Mouse (Mus musculus): ENCODE measurements at regions not wholly inside any gene's neighbourhood (a gene's known extent, or its start where the extent isn't known, plus 50 kb on each side); places are given as distances from the start of the nearest gene placed in this dataset.

DNA sequence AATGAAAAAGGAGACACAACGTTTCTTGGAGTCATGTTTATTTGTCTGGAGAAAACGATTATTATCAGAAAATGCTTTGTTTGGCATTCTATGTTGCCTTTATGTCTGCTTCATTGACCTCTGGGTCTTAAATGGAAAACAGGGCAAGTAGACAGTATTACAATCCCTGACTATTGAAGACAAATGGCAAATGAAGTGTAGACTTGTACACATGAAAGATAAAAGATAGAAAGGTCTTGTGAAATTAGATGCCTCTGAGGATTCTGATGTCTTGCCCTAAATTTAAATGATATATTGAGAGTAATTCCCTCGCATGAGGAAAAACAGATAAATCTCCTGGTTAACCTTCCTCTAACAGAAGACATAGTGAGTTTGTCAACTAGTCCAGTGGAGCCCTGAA is 1186.7 kb downstream of the Slitrk1 start:
- intact Hi-C loops (cut with DNase I), result no loop called here
- no peak for DNase-seq (ENCODE audit: extremely low spot score in 1 of 2, low spot score in 2 of 2)

DNA sequence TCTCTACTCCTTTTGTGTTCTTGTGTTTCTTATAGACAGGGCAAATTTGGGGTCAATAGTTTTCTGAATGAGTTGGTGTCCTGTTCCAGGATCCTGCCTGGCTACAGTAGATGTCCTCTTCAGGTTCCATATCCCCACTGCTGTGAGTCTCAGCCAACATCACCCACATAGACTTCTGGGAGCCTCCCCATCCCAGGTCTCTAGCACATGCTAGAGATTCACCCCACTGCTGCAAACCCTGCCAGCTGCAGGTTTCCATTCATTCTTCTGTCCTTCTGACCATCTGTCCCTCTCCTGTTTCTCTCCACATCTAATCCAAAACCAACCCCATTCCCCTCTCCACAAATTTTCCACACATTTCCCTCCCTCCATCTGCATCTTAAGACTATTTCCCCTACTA is 1225.6 kb downstream of the Slitrk1 start:
- DNase-seq (ENCODE audit: extremely low spot score in 1 of 2, low spot score in 2 of 2), result no peak
- intact Hi-C loops (cut with DNase I), result no loop called here

- peak in 1 of 2 experiments; percentile 67 for DNase-seq (ENCODE audit: extremely low spot score in 1 of 2, low spot score in 2 of 2)
- intact Hi-C loops (cut with DNase I), result no loop called here
Observed at GRCm38 (mm10) chr14:107687261-107688019, 1226.5 kb downstream of the Slitrk1 start.

DNA sequence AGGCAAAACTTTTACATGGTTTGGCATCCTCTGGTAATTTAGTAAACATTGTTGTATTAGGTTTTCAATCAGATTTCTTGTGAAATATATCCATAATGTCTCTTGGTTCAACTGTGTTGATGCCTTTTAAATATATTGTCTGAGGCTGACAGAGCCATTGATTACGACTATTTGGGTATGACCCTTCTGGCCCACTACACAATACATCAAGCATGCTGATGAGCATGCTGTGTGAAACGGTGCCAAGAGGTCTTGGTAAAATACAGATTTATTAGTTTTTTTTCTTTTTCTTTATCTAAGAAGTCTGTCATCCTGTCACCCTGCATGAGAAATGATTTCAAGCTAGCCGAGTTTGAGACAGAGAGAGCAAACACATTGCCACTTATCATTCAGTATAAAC is 1257.4 kb downstream of the Slitrk1 start:
- DNase-seq (ENCODE audit: extremely low spot score in 1 of 2, low spot score in 2 of 2), result no peak
- intact Hi-C loops (cut with DNase I), result no loop called here

- intact Hi-C loops (cut with DNase I), result no loop called here
- no peak for DNase-seq (ENCODE audit: extremely low spot score in 1 of 2, low spot score in 2 of 2)
Observed at GRCm38 (mm10) chr14:107615466-107615865, 1298.5 kb downstream of the Slitrk1 start.

GRCm38 (mm10) chr14:107614348-107614747 is 1299.6 kb downstream of the Slitrk1 start:
- no peak for DNase-seq (ENCODE audit: extremely low spot score in 1 of 2, low spot score in 2 of 2)
- intact Hi-C loops (cut with DNase I), result no loop called here

- DNase-seq (ENCODE audit: extremely low spot score in 1 of 2, low spot score in 2 of 2), result no peak
- intact Hi-C loops (cut with DNase I), result no loop called here
Observed at GRCm38 (mm10) chr14:107603198-107603597, 1310.8 kb downstream of the Slitrk1 start.

- DNase-seq (ENCODE audit: extremely low spot score in 1 of 2, low spot score in 2 of 2), result no peak
- intact Hi-C loops (cut with DNase I), result no loop called here
Observed at GRCm38 (mm10) chr14:107586715-107587114, 1327.2 kb downstream of the Slitrk1 start.

DNA sequence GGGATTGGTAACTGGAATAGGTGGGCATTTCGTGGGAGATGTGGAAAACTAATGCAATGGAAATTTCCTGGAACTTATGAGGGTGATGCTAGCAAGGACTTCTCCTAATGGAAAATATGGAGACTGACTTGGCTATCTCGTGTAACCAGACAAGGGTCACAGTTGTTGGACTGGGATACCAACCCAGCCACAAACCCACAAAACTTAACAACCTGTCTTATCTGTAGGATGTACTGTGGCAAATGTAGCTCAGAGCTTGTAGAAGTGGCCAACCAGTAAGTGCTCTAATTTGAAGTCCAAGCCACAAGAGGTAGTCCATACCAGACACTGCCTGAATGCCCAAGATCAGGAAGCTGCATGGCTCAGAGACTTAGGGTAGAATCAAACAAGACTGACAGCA is 1329.7 kb downstream of the Slitrk1 start:
- intact Hi-C loops (cut with DNase I), result no loop called here

DNA sequence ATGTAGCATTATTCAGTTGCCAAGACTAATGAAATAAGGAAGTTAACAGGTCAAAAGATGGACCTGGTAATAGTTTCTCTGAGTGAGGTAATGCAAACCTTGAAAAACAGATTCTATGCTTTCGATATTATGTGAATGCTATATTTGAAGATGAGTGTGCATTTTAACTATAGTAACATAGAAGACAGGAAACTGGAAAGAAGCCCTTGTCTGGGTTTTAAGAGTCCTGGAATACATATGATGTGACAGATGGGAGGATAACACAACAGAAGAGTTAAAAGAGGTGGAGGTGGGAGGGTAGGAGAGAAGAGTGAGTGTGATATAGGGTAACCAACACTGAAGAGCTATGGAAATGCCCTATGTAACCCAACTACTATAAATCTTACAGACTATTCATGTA is 1343.3 kb downstream of the Slitrk1 start:
- intact Hi-C loops (cut with DNase I), result no loop called here
- DNase-seq (ENCODE audit: extremely low spot score in 1 of 2, low spot score in 2 of 2), result no peak

More for the DNA sequence above, 1329.7 kb downstream of the Slitrk1 start:
- DNase-seq (ENCODE audit: extremely low spot score in 1 of 2, low spot score in 2 of 2), result no peak

DNA sequence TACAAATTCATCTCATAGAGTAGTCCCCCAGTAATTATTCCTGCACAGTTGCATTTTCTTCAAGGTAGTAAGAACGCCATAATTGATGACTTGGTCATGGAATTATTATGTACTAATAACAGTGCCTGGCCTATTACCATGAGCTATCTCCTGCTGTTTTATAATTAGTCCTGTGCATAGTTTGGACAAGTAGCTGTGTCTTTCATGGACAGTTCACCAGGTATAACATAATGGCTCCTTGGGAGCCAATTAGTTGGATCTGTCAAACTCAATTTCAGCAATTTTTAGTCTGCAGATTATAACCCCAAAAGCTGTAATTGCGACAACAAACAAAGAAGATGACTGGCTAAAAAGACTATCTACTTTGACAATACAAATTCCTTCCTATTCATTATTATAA is 1345.5 kb downstream of the Slitrk1 start:
- intact Hi-C loops (cut with DNase I), result no loop called here
- no peak for DNase-seq (ENCODE audit: extremely low spot score in 1 of 2, low spot score in 2 of 2)

Measured in left cerebral cortex, postnatal 10 days (tissue).